Mouse (Mus musculus) heart, postnatal 0 days (tissue): ENCODE data around the gene 9130008F23Rik. TPM values are rescaled to one million over a fixed set of nuclear protein-coding genes. Genes with fewer than 3 reads are reported as not detected.

ENCODE experiments used
- ATAC-seq: fragments of 200-750 bp; cut with Nextera tagmentation; 2 replicates; pipeline ENCODE4 v1.8.0; 2017; ENCODE audit warnings: low read depth, moderate number of reproducible peaks, moderate library complexity; ENCODE audit not compliant: insufficient read depth
- DNase-seq: peaks from one replicate; pipeline ENCODE4 v3.0.0-alpha.2; 2016; ENCODE audit warnings: low spot score
- H3K27ac ChIP-seq: fragments of 300-500 bp; sonication (generic); 2 replicates; pipeline ENCODE4 v1.5.1; 2014; ENCODE audit warnings: low read depth, mild to moderate bottlenecking
- H3K27me3 ChIP-seq: fragments of 300-500 bp; sonication (generic); 2 replicates; pipeline ENCODE4 v1.6.1; 2014; ENCODE audit warnings: low read length, mixed read lengths; ENCODE audit not compliant: control insufficient read depth, insufficient read depth
- H3K36me3 ChIP-seq: fragments of 300-500 bp; sonication (generic); replicated peaks from 2 replicates; pipeline ENCODE4 v1.6.1; 2014; ENCODE audit warnings: low read length, mixed read lengths; ENCODE audit not compliant: control insufficient read depth, insufficient read depth
- H3K4me1 ChIP-seq: fragments of 300-500 bp; sonication (generic); 2 replicates; pipeline ENCODE4 v1.6.1; 2014; ENCODE audit warnings: antibody characterized with exemption; ENCODE audit not compliant: control insufficient read depth, insufficient read depth
- H3K4me2 ChIP-seq: fragments of 300-500 bp; sonication (generic); 2 replicates; pipeline ENCODE4 v1.6.1; 2014; ENCODE audit warnings: low read depth, mild to moderate bottlenecking, low read length, moderate library complexity
- H3K4me3 ChIP-seq: fragments of 300-500 bp; sonication (generic); 2 replicates; pipeline ENCODE4 v1.5.1; 2014; ENCODE audit warnings: low read depth, low read length
- H3K9ac ChIP-seq: fragments of 300-500 bp; sonication (generic); replicated peaks from 2 replicates; pipeline ENCODE4 v1.6.1; 2014; ENCODE audit warnings: low read depth, low read length, mixed read lengths
- H3K9me3 ChIP-seq: fragments of 300-500 bp; sonication (generic); replicated peaks from 2 replicates; pipeline ENCODE4 v1.6.1; 2016; ENCODE audit warnings: low read length; ENCODE audit not compliant: control insufficient read depth
- CTCF ChIP-seq: IDR thresholded peaks from 2 replicates; pipeline ENCODE4 v1.5.1; 2016; ENCODE audit warnings: antibody characterized with exemption, control low read depth, low read depth
- EP300 ChIP-seq: IDR thresholded peaks from 2 replicates; pipeline ENCODE4 v1.6.1; 2016; ENCODE audit warnings: antibody characterized with exemption, low read depth
- WGBS: fragments of 180-500 bp; shearing (Covaris S2); extraction: QIAGEN DNeasy Blood & Tissue Kit; methylation state at CpG from one replicate; pipeline ENCODE4 v1.1.7; 2014; 5-methylcytosine and 5-hydroxymethylcytosine counted together
- polyA plus RNA-seq: library from polyadenylated mRNA; unstranded; fragments of >200 nt; fragmentation: Nextera tagmentation; extraction: Ambion mirVana; gene quantifications from 2 replicates; pipeline ENCODE4 v1.2.1, GENCODE M21; 2015
- total RNA-seq: library from RNA; depleted of rRNA; stranded (reverse); fragments of >200 nt; gene quantifications from 2 replicates; pipeline ENCODE4 v1.2.3, GENCODE M21; 2014; ENCODE audit warnings: low replicate concordance

Gene 9130008F23Rik
- total and polyA plus RNA-seq, 2 experiments from 2014 or later = 1.3 to 3.8 TPM

GRCm38 (mm10) chr17:40903345-40903744, 23.0 kb upstream of the 9130008F23Rik start:
- no peak overlapping the region for H3K27ac ChIP-seq
- 45% methylated on average over 4 of the region's 4 CpGs for WGBS
- ATAC-seq = no peak
- no peaks in the 10 kb centered on the region for H3K4me1 ChIP-seq
- H3K4me3 ChIP-seq = no peak overlapping the region
- H3K9me3 ChIP-seq = no peaks in the 10 kb centered on the region
- no peaks in the 10 kb centered on the region for H3K27me3 ChIP-seq
- no peak overlapping the region for H3K4me2 ChIP-seq
- TF ChIP-seq CTCF (no peak), EP300 (no peak)
- no peak for DNase-seq
- H3K9ac ChIP-seq = no peak overlapping the region
- H3K36me3 ChIP-seq = no peaks in the 10 kb centered on the region

GRCm38 (mm10) chr17:40899783-40900363, 19.5 kb upstream of the 9130008F23Rik start:
- WGBS = 62% methylated on average over 4 of the region's 4 CpGs
- Histone ChIP-seq H3K4me2 (no peak overlapping the region), H3K4me3 (no peak overlapping the region), H3K9ac (no peak overlapping the region), H3K4me1 (no peaks in the 10 kb centered on the region), H3K36me3 (no peaks in the 10 kb centered on the region), H3K27me3 (no peaks in the 10 kb centered on the region), H3K27ac (no peak overlapping the region), H3K9me3 (no peaks in the 10 kb centered on the region)
- DNase-seq (no peak), ATAC-seq (no peak)
- TF ChIP-seq EP300 (no peak), CTCF (no peak)

- ATAC-seq = no peak
- 60% methylated on average over 1 of the region's 1 CpGs for WGBS
- TF ChIP-seq EP300 = no peak
- TF ChIP-seq CTCF = peak; percentile 63
- Histone ChIP-seq H3K36me3 (no peaks in the 10 kb centered on the region), H3K9me3 (no peaks in the 10 kb centered on the region), H3K4me1 (no peaks in the 10 kb centered on the region), H3K9ac (no peak overlapping the region), H3K27me3 (no peaks in the 10 kb centered on the region), H3K4me3 (no peak overlapping the region), H3K27ac (no peak overlapping the region), H3K4me2 (no peak overlapping the region)
- DNase-seq = peak; percentile 28
Observed at GRCm38 (mm10) chr17:40896863-40897262, 16.5 kb upstream of the 9130008F23Rik start.

- Histone ChIP-seq H3K27me3 (no peaks in the 10 kb centered on the region), H3K9ac (no peak overlapping the region), H3K4me3 (no peak overlapping the region), H3K4me2 (no peak overlapping the region), H3K4me1 (no peaks in the 10 kb centered on the region), H3K27ac (no peak overlapping the region), H3K36me3 (no peaks in the 10 kb centered on the region), H3K9me3 (no peaks in the 10 kb centered on the region)
- no peak for TF ChIP-seq EP300
- no peak for TF ChIP-seq CTCF
- no peak for ATAC-seq
- DNase-seq = no peak
- WGBS = 72% methylated on average over 4 of the region's 4 CpGs
Observed at GRCm38 (mm10) chr17:40887849-40888536, 7.6 kb upstream of the 9130008F23Rik start.

- WGBS = 76% methylated on average over 4 of the region's 4 CpGs
- H3K9ac ChIP-seq = no peak overlapping the region
- H3K27ac ChIP-seq = no peak overlapping the region
- peaks cover 4% of the 10 kb centered on the region for H3K4me1 ChIP-seq
- no peak overlapping the region for H3K4me2 ChIP-seq
- H3K9me3 ChIP-seq = no peaks in the 10 kb centered on the region
- no peaks in the 10 kb centered on the region for H3K27me3 ChIP-seq
- no peak overlapping the region for H3K4me3 ChIP-seq
- TF ChIP-seq EP300 (no peak), CTCF (no peak)
- DNase-seq = no peak
- no peak for ATAC-seq
- no peaks in the 10 kb centered on the region for H3K36me3 ChIP-seq
Observed at GRCm38 (mm10) chr17:40885155-40885554, 4.8 kb upstream of the 9130008F23Rik start.
